Mouse (Mus musculus): Measurements from ENCODE around the gene Cfl1. TPM values are rescaled to one million over a fixed set of nuclear protein-coding genes. Genes with fewer than 3 reads are reported as not detected.

Gene Cfl1
- polyA plus RNA-seq, 1 experiment, result 568 TPM

DNA sequence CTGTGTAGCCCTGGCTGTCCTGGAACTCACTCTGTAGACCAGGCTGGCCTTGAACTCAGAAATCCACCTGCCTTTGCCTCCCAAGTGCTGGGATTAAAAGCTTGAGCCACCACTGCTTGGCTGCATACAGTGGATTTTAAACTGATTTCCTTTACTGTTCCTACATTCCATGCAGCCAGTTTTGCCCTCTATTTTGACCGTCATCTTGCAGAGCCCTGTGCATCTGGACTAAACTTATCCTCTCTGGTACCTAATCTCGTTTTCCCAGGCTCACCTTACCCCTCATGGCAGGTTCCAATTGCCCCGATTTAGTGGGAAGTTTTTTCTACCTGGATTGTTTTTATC is 22.7 kb downstream of the Cfl1 start:
- TF ChIP-seq POLR2A (IDR thresholded peaks at IDR 0.05; ENCODE audit: borderline replicate concordance, extremely low read depth, low read depth, low read length) (no peak), CTCF (IDR thresholded peaks at IDR 0.05; ENCODE audit: insufficient read depth, low read length) (no peak)
- no peak overlapping the region for H3K4me3 ChIP-seq (replicated peaks; ENCODE audit: extremely low read depth, low read depth, low read length)
- no peak for DNase-seq
- WGBS, result 86% methylated on average over 3 of the region's 3 CpGs
- H3K4me1 ChIP-seq (ENCODE audit: control insufficient read depth, insufficient read depth, low read length), result peaks cover 5% of the 10 kb centered on the region

DNA sequence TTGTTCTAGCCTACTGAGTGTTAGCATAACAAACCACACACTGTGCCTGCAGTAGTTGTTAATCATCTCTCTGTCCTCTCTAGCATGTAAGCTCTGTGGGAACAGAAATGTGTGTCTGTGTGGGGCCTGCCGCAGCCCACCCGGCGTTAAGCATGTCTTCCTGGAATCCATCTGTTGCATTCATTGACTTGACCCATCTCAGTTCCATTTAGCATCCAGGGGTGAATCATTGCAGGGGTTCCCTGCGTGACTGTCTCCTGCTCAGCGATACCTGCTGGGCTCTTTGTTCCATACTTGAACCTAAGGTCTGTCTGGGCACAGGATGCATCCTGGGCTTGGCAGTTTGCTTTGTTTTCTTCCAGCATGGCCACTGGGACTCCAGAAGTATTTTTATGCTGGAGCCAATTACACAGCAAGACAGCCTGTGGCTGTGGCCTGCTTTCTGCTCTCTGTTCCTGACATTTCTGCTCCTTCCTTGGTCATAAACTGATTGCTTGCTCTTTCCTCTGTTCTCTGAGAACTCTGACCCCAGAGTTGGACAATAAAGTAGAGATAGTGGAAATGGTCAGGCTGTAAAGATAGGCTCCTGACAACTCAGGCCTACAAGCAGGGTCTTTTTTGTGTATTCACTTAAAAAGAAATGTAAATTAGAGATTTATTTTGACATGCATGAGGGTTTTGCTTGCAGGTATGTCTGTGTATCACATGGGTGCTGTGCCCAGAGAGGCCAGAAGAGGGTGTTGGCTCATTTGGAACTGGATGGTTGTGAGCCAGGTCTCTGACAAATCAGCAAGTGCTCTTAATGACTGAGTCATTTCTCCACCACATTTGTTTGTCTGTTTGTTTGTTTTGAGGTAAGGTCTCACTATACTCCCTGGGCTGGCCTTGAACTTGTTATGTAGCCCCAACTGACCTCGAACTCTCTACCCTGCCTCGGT is 25.9 kb downstream of the Cfl1 start:
- TF ChIP-seq CTCF (IDR thresholded peaks at IDR 0.05; ENCODE audit: insufficient read depth, low read length) (no peak), POLR2A (IDR thresholded peaks at IDR 0.05; ENCODE audit: borderline replicate concordance, extremely low read depth, low read depth, low read length) (no peak)
- no peak overlapping the region for H3K4me3 ChIP-seq (replicated peaks; ENCODE audit: extremely low read depth, low read depth, low read length)
- DNase-seq, result no peak
- WGBS, result 86% methylated on average over 7 of the region's 7 CpGs
- H3K4me1 ChIP-seq (ENCODE audit: control insufficient read depth, insufficient read depth, low read length), result peaks cover 5% of the 10 kb centered on the region; the same call in 1 of the 2 replicates

GRCm38 (mm10) chr19:5516906-5517505 is 26.8 kb downstream of the Cfl1 start:
- TF ChIP-seq POLR2A (IDR thresholded peaks at IDR 0.05; ENCODE audit: borderline replicate concordance, extremely low read depth, low read depth, low read length), result no peak
- no peak for TF ChIP-seq CTCF (IDR thresholded peaks at IDR 0.05; ENCODE audit: insufficient read depth, low read length)
- 72% methylated on average over 8 of the region's 8 CpGs for WGBS
- no peak overlapping the region for H3K4me3 ChIP-seq (replicated peaks; ENCODE audit: extremely low read depth, low read depth, low read length)

GRCm38 (mm10) chr19:5518721-5519120 is 28.5 kb downstream of the Cfl1 start:
- no peak for DNase-seq
- no peaks in the 10 kb centered on the region for H3K4me1 ChIP-seq (ENCODE audit: control insufficient read depth, insufficient read depth, low read length)
- TF ChIP-seq POLR2A (IDR thresholded peaks at IDR 0.05; ENCODE audit: borderline replicate concordance, extremely low read depth, low read depth, low read length) (no peak), CTCF (IDR thresholded peaks at IDR 0.05; ENCODE audit: insufficient read depth, low read length) (no peak)
- H3K4me3 ChIP-seq (replicated peaks; ENCODE audit: extremely low read depth, low read depth, low read length), result no peak overlapping the region
- WGBS, result 92% methylated on average over 3 of the region's 3 CpGs

More at GRCm38 (mm10) chr19:5516906-5517505, 26.8 kb downstream of the Cfl1 start:
- peaks cover 5% of the 10 kb centered on the region; the same call in 1 of the 2 replicates for H3K4me1 ChIP-seq (ENCODE audit: control insufficient read depth, insufficient read depth, low read length)
- DNase-seq, result no peak

GRCm38 (mm10) chr19:5525204-5525603 is 34.9 kb downstream of the Cfl1 start:
- TF ChIP-seq POLR2A (IDR thresholded peaks at IDR 0.05; ENCODE audit: borderline replicate concordance, extremely low read depth, low read depth, low read length) (no peak), CTCF (IDR thresholded peaks at IDR 0.05; ENCODE audit: insufficient read depth, low read length) (no peak)
- 82% methylated on average over 5 of the region's 5 CpGs for WGBS
- H3K4me1 ChIP-seq (ENCODE audit: control insufficient read depth, insufficient read depth, low read length), result no peaks in the 10 kb centered on the region
- no peak for DNase-seq
- H3K4me3 ChIP-seq (replicated peaks; ENCODE audit: extremely low read depth, low read depth, low read length), result no peak overlapping the region

DNA sequence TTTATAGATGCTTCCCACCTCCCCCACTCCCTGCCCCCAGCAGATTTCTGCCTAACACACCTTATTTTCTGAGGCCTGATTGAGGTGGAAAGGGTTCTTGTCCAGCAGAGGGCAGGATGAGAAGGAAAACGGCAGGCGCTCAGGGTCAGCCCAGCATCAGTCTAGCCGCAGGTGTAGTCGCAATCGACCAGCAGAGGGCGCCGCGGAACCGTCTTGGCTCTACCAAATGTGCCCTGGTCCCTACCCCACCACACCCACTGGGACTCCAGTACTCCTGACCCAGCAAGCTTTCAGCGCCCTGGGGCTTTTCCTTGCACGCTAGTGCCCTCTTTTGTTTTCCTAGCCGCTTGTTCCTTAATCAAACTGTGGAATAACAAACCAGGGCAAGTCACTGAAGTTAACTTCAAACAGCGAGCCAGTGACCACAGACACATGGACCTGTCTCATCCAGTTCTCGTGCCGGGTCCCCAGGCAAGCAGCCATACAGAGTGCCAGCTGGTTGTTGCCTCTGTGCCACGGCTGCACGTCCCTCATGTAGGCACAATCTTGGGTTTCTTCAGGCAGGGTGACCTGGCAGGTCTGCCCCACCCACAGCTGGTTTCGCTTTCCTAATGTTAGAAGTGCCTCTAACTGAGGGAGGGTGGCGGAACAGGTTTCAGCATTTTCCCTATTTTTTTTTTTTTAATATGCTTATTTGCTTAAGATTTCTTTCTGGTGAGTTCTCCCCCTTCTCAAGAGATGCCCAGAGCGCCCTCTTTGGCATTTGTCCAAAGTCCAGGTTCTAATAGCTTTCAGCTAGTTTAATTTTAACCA is 39.3 kb downstream of the Cfl1 start:
- DNase-seq, result peak; percentile 98
- peak overlapping the region; percentile 58 for H3K4me3 ChIP-seq (replicated peaks; ENCODE audit: extremely low read depth, low read depth, low read length)

GRCm38 (mm10) chr19:5530138-5530524 is 39.9 kb downstream of the Cfl1 start:
- no peak overlapping the region for H3K4me3 ChIP-seq (replicated peaks; ENCODE audit: extremely low read depth, low read depth, low read length)

More for the DNA sequence above, 39.3 kb downstream of the Cfl1 start:
- TF ChIP-seq CTCF (IDR thresholded peaks at IDR 0.05; ENCODE audit: insufficient read depth, low read length) (peak; percentile 94), POLR2A (IDR thresholded peaks at IDR 0.05; ENCODE audit: borderline replicate concordance, extremely low read depth, low read depth, low read length) (no peak)
- H3K4me1 ChIP-seq (ENCODE audit: control insufficient read depth, insufficient read depth, low read length), result no peaks in the 10 kb centered on the region
- 8% methylated on average over 20 of the region's 20 CpGs for WGBS

GRCm38 (mm10) chr19:5532520-5532919 is 42.3 kb downstream of the Cfl1 start:
- Histone ChIP-seq H3K4me1 (ENCODE audit: control insufficient read depth, insufficient read depth, low read length) (no peaks in the 10 kb centered on the region), H3K4me3 (replicated peaks; ENCODE audit: extremely low read depth, low read depth, low read length) (no peak overlapping the region)
- no peak for TF ChIP-seq CTCF (IDR thresholded peaks at IDR 0.05; ENCODE audit: insufficient read depth, low read length)
- TF ChIP-seq POLR2A (IDR thresholded peaks at IDR 0.05; ENCODE audit: borderline replicate concordance, extremely low read depth, low read depth, low read length), result no peak
- WGBS, result 54% methylated on average over 8 of the region's 8 CpGs
- no peak for DNase-seq

More at GRCm38 (mm10) chr19:5530138-5530524, 39.9 kb downstream of the Cfl1 start:
- TF ChIP-seq CTCF (IDR thresholded peaks at IDR 0.05; ENCODE audit: insufficient read depth, low read length) (no peak), POLR2A (IDR thresholded peaks at IDR 0.05; ENCODE audit: borderline replicate concordance, extremely low read depth, low read depth, low read length) (no peak)
- WGBS, result 55% methylated on average over 7 of the region's 7 CpGs
- no peak for DNase-seq
- H3K4me1 ChIP-seq (ENCODE audit: control insufficient read depth, insufficient read depth, low read length), result no peaks in the 10 kb centered on the region

GRCm38 (mm10) chr19:5538786-5539185 is 48.5 kb downstream of the Cfl1 start:
- Histone ChIP-seq H3K4me1 (ENCODE audit: control insufficient read depth, insufficient read depth, low read length) (no peaks in the 10 kb centered on the region), H3K4me3 (replicated peaks; ENCODE audit: extremely low read depth, low read depth, low read length) (no peak overlapping the region)
- WGBS, result 86% methylated on average over 8 of the region's 8 CpGs
- TF ChIP-seq POLR2A (IDR thresholded peaks at IDR 0.05; ENCODE audit: borderline replicate concordance, extremely low read depth, low read depth, low read length) (no peak), CTCF (IDR thresholded peaks at IDR 0.05; ENCODE audit: insufficient read depth, low read length) (no peak)
- no peak for DNase-seq

All from lung, adult 2 months (tissue).